Comparison of ENCODE assay signal across 9 mouse cellular contexts in the genomic region with DNA sequence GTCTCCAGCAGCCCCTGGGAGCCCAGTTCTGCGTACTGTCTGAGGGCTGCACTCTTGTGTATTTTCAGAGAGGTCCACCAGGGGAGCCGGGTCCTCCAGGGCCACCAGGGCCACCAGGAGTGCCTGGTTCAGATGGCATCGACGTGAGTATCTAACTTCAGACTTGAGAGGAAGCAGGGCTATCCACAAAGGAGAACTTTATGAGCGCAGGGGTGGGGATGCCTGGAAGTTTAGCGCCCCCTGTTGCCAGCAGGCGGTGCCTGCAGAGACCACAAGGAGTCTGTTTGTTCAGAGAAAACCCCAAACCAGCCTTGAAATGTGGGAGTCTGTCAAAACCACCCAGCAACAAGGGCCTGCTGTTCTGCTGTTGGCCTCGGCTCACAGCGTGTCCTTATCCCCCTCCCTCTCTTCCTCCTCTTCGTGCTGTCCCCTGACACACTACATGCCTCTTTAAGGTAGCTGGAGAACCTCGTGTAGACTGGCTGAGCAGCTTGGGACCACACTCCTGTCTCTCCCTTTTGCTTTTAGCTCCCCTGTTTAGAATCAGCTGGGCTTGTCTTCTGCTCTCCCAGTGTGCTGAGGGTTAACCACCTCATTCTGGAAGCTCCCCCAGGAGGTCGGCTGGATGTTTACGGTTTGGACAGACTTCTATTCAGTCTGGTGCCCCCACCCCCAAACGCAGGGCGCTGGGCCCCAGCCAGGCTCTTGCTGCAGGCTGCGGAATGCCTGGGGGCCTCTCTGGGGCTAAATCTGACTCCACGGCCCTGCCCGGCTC. TPM values are rescaled to one million over a fixed set of nuclear protein-coding genes. Genes with fewer than 3 reads are reported as not detected.
A peak's percentile ranks its signal among the peaks of the same experiment; 100 is the strongest.
DNase-seq lines count a peak whose midpoint lies in the region; ATAC-seq and TF ChIP-seq lines count a peak whose summit lies in the region.
"Had no signal": no experiment of that assay in that cellular context is flagged by ENCODE, and none has a peak within 500 bp of the region (broad histone marks: within the 10 kb centered on the region; RNA-seq: fewer than 3 reads in every experiment).

No protein-coding gene starts in this region.

- 0 out of 2 replicates have a peak overlapping the region, but pooled peaks have one; percentile 11 for H3K4me2 ChIP-seq in forebrain, embryonic 11.5 days (ENCODE audit: low read depth, low read length, severe bottlenecking)
- peak overlapping the region; percentile 30 for H3K4me2 ChIP-seq in lung, embryonic 16.5 days (ENCODE audit: low read depth, low read length)

- peaks cover 3% of the 10 kb centered on the region; the same call in 1 of the 2 replicates for H3K4me1 ChIP-seq in G1E (ENCODE audit: insufficient read depth, low read depth, low read length)
- H3K4me1 ChIP-seq in forebrain, embryonic 11.5 days (replicated peaks; ENCODE audit: control insufficient read depth, insufficient read depth, low read length): peaks cover 10% of the 10 kb centered on the region
- H3K4me1 ChIP-seq in lung, embryonic 16.5 days (replicated peaks; ENCODE audit: control insufficient read depth, insufficient read depth, low read length): peaks cover 13% of the 10 kb centered on the region

- no peaks in the 10 kb centered on the region for H3K9me3 ChIP-seq in G1E (replicated peaks)
- no peaks in the 10 kb centered on the region for H3K9me3 ChIP-seq in forebrain, embryonic 11.5 days (ENCODE audit: control insufficient read depth, low read length)
- no peaks in the 10 kb centered on the region for H3K9me3 ChIP-seq in lung, embryonic 16.5 days (ENCODE audit: control insufficient read depth, low read length)

- H3K4me3 ChIP-seq in G1E (ENCODE audit: low read depth, low read length): no peak overlapping the region
- no peak overlapping the region for H3K4me3 ChIP-seq in forebrain, embryonic 11.5 days (ENCODE audit: low read depth, low read length)
- H3K4me3 ChIP-seq in lung, embryonic 16.5 days (ENCODE audit: low read length): peak overlapping the region; percentile 12; the same call in 1 of the 2 replicates

- H3K36me3 ChIP-seq in G1E (replicated peaks): no peaks in the 10 kb centered on the region
- no peaks in the 10 kb centered on the region for H3K36me3 ChIP-seq in forebrain, embryonic 11.5 days (ENCODE audit: control insufficient read depth, insufficient read depth, low read length)
- H3K36me3 ChIP-seq in lung, embryonic 16.5 days (ENCODE audit: control insufficient read depth, insufficient read depth, low read length): no peaks in the 10 kb centered on the region

- peak overlapping the region; percentile 53 for H3K9ac ChIP-seq in forebrain, embryonic 11.5 days (ENCODE audit: low read length)
- 0 out of 2 replicates have a peak overlapping the region, but pooled peaks have one; percentile 48 for H3K9ac ChIP-seq in lung, embryonic 16.5 days (ENCODE audit: low read length)

- DNase-seq in G1E (ENCODE audit: low spot score): no peak
- DNase-seq in c-Kit-positive CD71-positive TER-119-positive erythroid progenitor cells, embryonic 14.5 days (ENCODE audit: low spot score): peak; percentile 43
- DNase-seq in forebrain, embryonic 11.5 days (ENCODE audit: low spot score): peak; percentile 86
- DNase-seq in heart, postnatal 36 days: peak; percentile 54 to 69
- peak; percentile 70 for DNase-seq in layer of hippocampus, adult 9-10 months (ENCODE audit: low spot score)
- DNase-seq in ovary, adult 18-20 months (ENCODE audit: low spot score): peak; percentile 49
- DNase-seq in thymus, postnatal 10 days (ENCODE audit: low spot score in 2 of 2): peak; percentile 24 to 64

- peaks cover 63% of the 10 kb centered on the region for H3K27me3 ChIP-seq in G1E (ENCODE audit: insufficient read depth, low read length)
- peaks cover 18% of the 10 kb centered on the region for H3K27me3 ChIP-seq in forebrain, embryonic 11.5 days (ENCODE audit: control insufficient read depth, insufficient read depth, low read length)
- H3K27me3 ChIP-seq in lung, embryonic 16.5 days (ENCODE audit: control insufficient read depth, insufficient read depth, low read depth, low read length): peaks cover 13% of the 10 kb centered on the region

- WGBS in forebrain, embryonic 11.5 days: 5% methylated on average over 18 of the region's 18 CpGs
- 9% methylated on average over 18 of the region's 18 CpGs for WGBS in lung, embryonic 16.5 days

- TF ChIP-seq CTCF in G1E (IDR thresholded peaks at IDR 0.05; ENCODE audit: low read depth, low read length): peak; percentile 74

- intact Hi-C loops in heart, postnatal 36 days (cut with DNase I): loop anchor here (2.0 kb wide), 1 partner anchor 54 kb away; no protein-coding TSS in a partner anchor

- H3K27ac ChIP-seq in forebrain, embryonic 11.5 days (ENCODE audit: low read depth, low read length): peak overlapping the region; percentile 53
- peak overlapping the region; percentile 70 for H3K27ac ChIP-seq in lung, embryonic 16.5 days (ENCODE audit: low read length)
- H3K27ac ChIP-seq: macrophage had no signal

- ATAC-seq in G1E (ENCODE audit: extremely low read depth, insufficient number of reproducible peaks, low FRiP score, poor library complexity, severe bottlenecking): peak; percentile 34
- ATAC-seq in forebrain, embryonic 11.5 days (replicated peaks; ENCODE audit: low FRiP score): peak; percentile 57
- peak; percentile 87 for ATAC-seq in lung, embryonic 16.5 days (ENCODE audit: low read depth)

RNA-seq across cellular contexts. Expression of a gene that starts 1.9 kb away (rescaled TPM):
- total RNA-seq in G1E (2014; fragmentation: Nextera tagmentation) (not detected in 2 replicates), G1E (2017) (not detected in 2 replicates)
- polyA plus RNA-seq in G1E (2012): not detected in 2 replicates
- 3.4 and 3.5 TPM in 2 replicates for polyA plus RNA-seq in forebrain, embryonic 11.5 days (2014; fragmentation: Nextera tagmentation; extraction: Ambion mirVana)
- total RNA-seq in heart, postnatal 36 days (2021): under 1 TPM in 1 of 2 experiments, not detected in 1; 0.50 TPM
- polyA plus RNA-seq in lung, embryonic 16.5 days (2015; fragmentation: Nextera tagmentation; extraction: Ambion mirVana): 5.1 and 5.9 TPM in 2 replicates

RNA-seq across cellular contexts. Expression of a gene that starts 24.0 kb away (rescaled TPM):
- total RNA-seq in G1E (2014; fragmentation: Nextera tagmentation) (92.6 and 109 TPM in 2 replicates), G1E (2017) (26.3 and 35.6 TPM in 2 replicates)
- 32.9 and 33.4 TPM in 2 replicates for polyA plus RNA-seq in G1E (2012)
- polyA plus RNA-seq in forebrain, embryonic 11.5 days (2014; fragmentation: Nextera tagmentation; extraction: Ambion mirVana): 17.1 and 18.9 TPM in 2 replicates
- total RNA-seq in heart, postnatal 36 days (2021): 10 to 100 TPM; 40.0 to 47.7 TPM
- 12.3 and 12.6 TPM in 2 replicates for polyA plus RNA-seq in lung, embryonic 16.5 days (2015; fragmentation: Nextera tagmentation; extraction: Ambion mirVana)

RNA-seq across cellular contexts. Expression of a gene that starts 57.0 kb away (rescaled TPM):
- total RNA-seq in G1E (2014; fragmentation: Nextera tagmentation) (71.8 and 83.9 TPM in 2 replicates), G1E (2017) (50.5 and 58.2 TPM in 2 replicates)
- polyA plus RNA-seq in G1E (2012): 3.4 and 4.4 TPM in 2 replicates
- 25.5 TPM in 2 replicates for polyA plus RNA-seq in forebrain, embryonic 11.5 days (2014; fragmentation: Nextera tagmentation; extraction: Ambion mirVana)
- 10 to 100 TPM; 21.7 to 24.6 TPM for total RNA-seq in heart, postnatal 36 days (2021)
- 37.9 and 39.8 TPM in 2 replicates for polyA plus RNA-seq in lung, embryonic 16.5 days (2015; fragmentation: Nextera tagmentation; extraction: Ambion mirVana)

Comparison
In these comparisons a context has a peak if more than half of its experiments do, and no peak if none do; other contexts are left out.
1. ATAC-seq: peak in every context shown above with its lines; median percentile 87 in lung, embryonic 16.5 days; 57 in forebrain, embryonic 11.5 days; 34 in G1E.